Mouse (Mus musculus) liver, embryonic 13.5 days (tissue): ENCODE data around the gene Fyn. TPM values are rescaled to one million over a fixed set of nuclear protein-coding genes. Genes with fewer than 3 reads are reported as not detected.

Experiments
- ATAC-seq: fragments of 200-750 bp; cut with Nextera tagmentation; 2 replicates; pipeline ENCODE4 v1.8.0; 2017; ENCODE audit warnings: low read depth, mild to moderate bottlenecking, moderate number of reproducible peaks, moderate library complexity
- DNase-seq: peaks from one replicate; pipeline ENCODE4 v3.0.0; 2022
- H3K27ac ChIP-seq: fragments of 300-500 bp; sonication (generic); 2 replicates; pipeline ENCODE4 v1.5.1; 2015; ENCODE audit warnings: moderate library complexity, mild to moderate bottlenecking, inconsistent platforms
- H3K27me3 ChIP-seq: fragments of 300-500 bp; sonication (generic); 2 replicates; pipeline ENCODE4 v1.6.1; 2015; ENCODE audit warnings: mild to moderate bottlenecking, inconsistent platforms
- H3K36me3 ChIP-seq: fragments of 300-500 bp; sonication (generic); 2 replicates; pipeline ENCODE4 v1.6.1; 2015; ENCODE audit warnings: mild to moderate bottlenecking, inconsistent platforms
- H3K4me1 ChIP-seq: fragments of 300-500 bp; sonication (generic); replicated peaks from 2 replicates; pipeline ENCODE4 v1.6.1; 2015; ENCODE audit warnings: inconsistent platforms
- H3K4me2 ChIP-seq: fragments of 300-500 bp; sonication (generic); 2 replicates; pipeline ENCODE4 v1.6.1; 2015; ENCODE audit warnings: inconsistent platforms, mild to moderate bottlenecking, moderate library complexity
- H3K4me3 ChIP-seq: fragments of 300-500 bp; sonication (generic); replicated peaks from 2 replicates; pipeline ENCODE4 v1.5.1; 2015; ENCODE audit warnings: mild to moderate bottlenecking, inconsistent platforms
- H3K9ac ChIP-seq: fragments of 300-500 bp; sonication (generic); 2 replicates; pipeline ENCODE4 v1.6.1; 2015; ENCODE audit warnings: mild to moderate bottlenecking, inconsistent platforms
- H3K9me3 ChIP-seq: fragments of 300-500 bp; sonication (generic); replicated peaks from 2 replicates; pipeline ENCODE4 v1.6.1; 2016; ENCODE audit warnings: inconsistent platforms
- WGBS: fragments of 180-500 bp; shearing (Covaris S2); methylation state at CpG from one replicate; pipeline ENCODE4 v1.1.7; 2015; ENCODE audit not compliant: insufficient replicate concordance; 5-methylcytosine and 5-hydroxymethylcytosine counted together
- polyA plus RNA-seq: library from polyadenylated mRNA; unstranded; fragments of >200 nt; fragmentation: Nextera tagmentation; extraction: Ambion mirVana; gene quantifications from 2 replicates; pipeline ENCODE4 v1.2.1, GENCODE M21; 2015

Fyn gene
- polyA plus RNA-seq, 1 experiment from 2014 or later: 6.5 TPM

GRCm38 (mm10) chr10:39558492-39559005, 189.9 kb downstream of the Fyn start:
- Histone ChIP-seq H3K4me2 (no peak overlapping the region), H3K4me3 (no peak overlapping the region), H3K9me3 (no peaks in the 10 kb centered on the region), H3K27ac (no peak overlapping the region), H3K36me3 (peaks cover under 1% of the 10 kb centered on the region; the same call in 1 of the 2 replicates), H3K27me3 (no peaks in the 10 kb centered on the region), H3K4me1 (peaks cover 32% of the 10 kb centered on the region), H3K9ac (no peak overlapping the region)
- DNase-seq: no peak
- no peak for ATAC-seq
- WGBS: 38% methylated on average over 5 of the region's 5 CpGs

- Histone ChIP-seq H3K27me3 (no peaks in the 10 kb centered on the region), H3K9ac (no peak overlapping the region), H3K9me3 (no peaks in the 10 kb centered on the region), H3K4me1 (peaks cover 32% of the 10 kb centered on the region), H3K36me3 (no peaks in the 10 kb centered on the region), H3K27ac (no peak overlapping the region), H3K4me2 (no peak overlapping the region), H3K4me3 (no peak overlapping the region)
- DNase-seq: no peak
- 64% methylated on average over 3 of the region's 3 CpGs for WGBS
- ATAC-seq: no peak
Measured at GRCm38 (mm10) chr10:39559321-39559720, 190.7 kb downstream of the Fyn start.

DNA sequence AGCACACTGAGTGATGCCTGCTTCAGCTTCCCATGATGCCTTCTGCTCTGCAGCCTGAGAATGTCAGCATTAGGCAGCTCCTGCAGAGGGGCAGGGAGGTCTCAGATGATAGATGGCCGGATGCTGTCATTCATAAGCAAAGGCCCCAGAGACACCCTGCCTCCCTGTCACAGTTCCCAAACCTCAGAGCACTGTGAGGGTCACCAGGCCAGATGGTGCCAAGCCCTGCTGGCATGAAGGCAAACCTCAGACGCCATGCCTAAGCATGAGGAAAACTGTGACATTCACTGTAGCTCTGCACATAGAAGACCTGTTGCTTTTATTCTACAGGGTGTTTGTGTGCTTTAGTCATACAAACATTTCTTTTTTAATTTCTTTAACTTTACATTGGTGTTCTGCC, 193.7 kb downstream of the Fyn start:
- no peaks in the 10 kb centered on the region for H3K36me3 ChIP-seq
- WGBS: 72% methylated on average over 2 of the region's 2 CpGs
- H3K4me1 ChIP-seq: peaks cover 10% of the 10 kb centered on the region
- DNase-seq (no peak), ATAC-seq (no peak)
- no peak overlapping the region for H3K4me3 ChIP-seq
- no peak overlapping the region for H3K9ac ChIP-seq
- no peak overlapping the region for H3K27ac ChIP-seq
- no peaks in the 10 kb centered on the region for H3K27me3 ChIP-seq
- no peak overlapping the region for H3K4me2 ChIP-seq
- no peaks in the 10 kb centered on the region for H3K9me3 ChIP-seq

- ATAC-seq (no peak), DNase-seq (no peak)
- no peaks in the 10 kb centered on the region for H3K9me3 ChIP-seq
- WGBS: 78% methylated on average over 24 of the region's 24 CpGs
- H3K4me3 ChIP-seq: no peak overlapping the region
- no peaks in the 10 kb centered on the region for H3K36me3 ChIP-seq
- no peak overlapping the region for H3K9ac ChIP-seq
- H3K4me2 ChIP-seq: no peak overlapping the region
- H3K27me3 ChIP-seq: no peaks in the 10 kb centered on the region
- H3K4me1 ChIP-seq: peaks cover 3% of the 10 kb centered on the region
- H3K27ac ChIP-seq: no peak overlapping the region
Measured at GRCm38 (mm10) chr10:39563552-39564223, 195.0 kb downstream of the Fyn start.

DNA sequence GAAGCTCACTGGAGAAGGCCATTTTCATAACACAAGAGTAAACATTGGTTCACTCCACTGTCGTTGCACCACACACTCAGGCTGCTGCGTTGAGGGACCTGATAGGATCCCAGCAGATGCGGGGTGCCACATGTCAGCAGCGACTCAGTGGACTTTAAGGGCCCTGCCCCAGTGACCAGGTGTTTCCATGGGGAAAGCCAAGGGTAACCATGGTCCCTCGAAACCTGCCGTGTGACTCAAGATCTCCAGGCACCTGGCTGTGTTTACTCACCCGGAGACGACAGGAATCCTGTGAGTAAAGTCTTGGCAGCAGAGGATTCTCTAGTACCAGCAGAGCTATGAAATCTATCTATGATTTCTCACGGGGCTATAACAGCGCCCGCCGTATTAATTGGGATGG, 198.2 kb downstream of the Fyn start:
- 78% methylated on average over 12 of the region's 12 CpGs for WGBS
- Histone ChIP-seq H3K27me3 (no peaks in the 10 kb centered on the region), H3K4me2 (no peak overlapping the region), H3K9ac (no peak overlapping the region), H3K4me3 (no peak overlapping the region), H3K27ac (no peak overlapping the region), H3K4me1 (0 out of 2 replicates have a peak, but pooled peaks cover 3% of the 10 kb centered on the region), H3K9me3 (no peaks in the 10 kb centered on the region), H3K36me3 (no peaks in the 10 kb centered on the region)
- no peak for DNase-seq
- no peak for ATAC-seq

DNA sequence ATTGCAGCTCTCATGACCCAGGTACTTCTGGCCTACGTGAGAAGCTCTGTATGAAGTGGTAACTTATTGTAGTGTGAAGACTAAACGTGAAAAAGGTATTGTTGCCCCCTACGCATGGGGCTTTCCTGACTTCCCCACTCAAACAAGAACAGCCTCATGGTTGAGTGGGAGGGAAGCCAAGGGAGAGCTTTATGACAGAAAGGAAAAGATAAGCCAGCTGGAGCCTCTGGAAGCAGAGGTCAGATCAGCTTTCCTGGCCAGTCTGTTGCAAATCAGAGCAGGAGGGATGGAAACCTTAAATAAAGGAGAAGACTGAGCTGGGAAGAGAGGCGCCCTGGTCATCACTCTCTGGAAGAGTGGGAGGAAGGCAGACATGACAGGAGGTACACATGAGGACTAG, 200.3 kb downstream of the Fyn start:
- DNase-seq: no peak
- WGBS: 61% methylated on average over 4 of the region's 4 CpGs
- no peaks in the 10 kb centered on the region for H3K36me3 ChIP-seq
- no peak overlapping the region for H3K4me2 ChIP-seq
- no peaks in the 10 kb centered on the region for H3K9me3 ChIP-seq
- no peak overlapping the region for H3K4me3 ChIP-seq
- H3K9ac ChIP-seq: no peak overlapping the region
- H3K27me3 ChIP-seq: no peaks in the 10 kb centered on the region
- H3K4me1 ChIP-seq: peaks cover 7% of the 10 kb centered on the region; the same call in 1 of the 2 replicates
- no peak overlapping the region for H3K27ac ChIP-seq
- ATAC-seq: no peak

- ATAC-seq (no peak), DNase-seq (no peak)
- no peak overlapping the region for H3K4me3 ChIP-seq
- H3K27ac ChIP-seq: no peak overlapping the region
- H3K9me3 ChIP-seq: no peaks in the 10 kb centered on the region
- H3K4me1 ChIP-seq: peaks cover 7% of the 10 kb centered on the region; the same call in 1 of the 2 replicates
- WGBS: 38% methylated on average over 7 of the region's 7 CpGs
- no peaks in the 10 kb centered on the region for H3K36me3 ChIP-seq
- no peak overlapping the region for H3K9ac ChIP-seq
- H3K4me2 ChIP-seq: no peak overlapping the region
- H3K27me3 ChIP-seq: no peaks in the 10 kb centered on the region
Measured at GRCm38 (mm10) chr10:39571011-39571410, 202.4 kb downstream of the Fyn start.

GRCm38 (mm10) chr10:39572050-39572671, 203.5 kb downstream of the Fyn start:
- Histone ChIP-seq H3K27me3 (no peaks in the 10 kb centered on the region), H3K27ac (no peak overlapping the region), H3K4me1 (peaks cover 7% of the 10 kb centered on the region; the same call in 1 of the 2 replicates), H3K4me3 (no peak overlapping the region), H3K36me3 (no peaks in the 10 kb centered on the region), H3K9ac (no peak overlapping the region), H3K9me3 (no peaks in the 10 kb centered on the region), H3K4me2 (no peak overlapping the region)
- no peak for ATAC-seq
- WGBS: 50% methylated on average over 9 of the region's 9 CpGs
- no peak for DNase-seq

DNA sequence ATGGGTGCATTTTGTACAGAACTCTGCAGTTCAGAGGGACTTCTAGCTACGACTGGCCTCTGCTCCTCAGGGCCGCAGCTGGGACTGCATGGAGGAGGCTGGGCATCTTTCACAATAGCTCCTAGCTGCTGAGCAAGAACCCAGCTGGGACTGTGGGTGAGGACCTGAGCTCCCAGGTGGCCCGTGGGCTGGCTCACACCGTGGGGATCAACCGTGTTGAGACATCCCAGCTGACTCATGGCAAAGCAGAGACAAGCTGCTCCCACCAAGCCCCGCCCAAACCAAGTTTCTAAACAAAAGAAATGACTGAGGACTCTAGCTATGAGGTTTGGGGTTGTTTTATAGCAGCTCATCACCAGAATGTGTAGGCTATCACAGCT, 204.0 kb downstream of the Fyn start:
- ATAC-seq (no peak), DNase-seq (no peak)
- H3K27ac ChIP-seq: no peak overlapping the region
- H3K4me3 ChIP-seq: no peak overlapping the region
- H3K4me1 ChIP-seq: peaks cover 7% of the 10 kb centered on the region; the same call in 1 of the 2 replicates
- WGBS: 38% methylated on average over 6 of the region's 6 CpGs
- H3K9ac ChIP-seq: no peak overlapping the region
- no peak overlapping the region for H3K4me2 ChIP-seq
- no peaks in the 10 kb centered on the region for H3K27me3 ChIP-seq
- H3K9me3 ChIP-seq: no peaks in the 10 kb centered on the region
- H3K36me3 ChIP-seq: no peaks in the 10 kb centered on the region

DNA sequence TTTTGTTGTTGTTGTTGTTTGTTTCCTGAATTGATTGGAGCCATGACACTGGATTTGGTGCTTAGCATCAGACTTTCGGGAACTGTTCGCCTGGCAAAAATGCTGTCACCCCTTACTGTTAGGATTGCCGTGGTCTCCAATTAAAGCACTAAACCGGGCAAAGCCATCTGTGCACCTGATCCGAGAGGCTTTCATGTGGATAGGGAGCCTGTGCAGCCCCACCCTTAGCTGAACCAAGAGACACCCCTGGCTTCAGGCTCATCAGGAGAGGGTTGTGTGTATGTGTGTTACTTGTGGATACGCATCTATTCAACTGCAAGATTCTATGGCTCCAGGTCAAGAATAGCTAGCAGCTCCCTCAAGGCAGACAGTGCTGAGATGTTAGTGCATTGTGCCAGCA, 207.8 kb downstream of the Fyn start:
- Histone ChIP-seq H3K4me1 (peaks cover 5% of the 10 kb centered on the region; the same call in 1 of the 2 replicates), H3K27me3 (no peaks in the 10 kb centered on the region), H3K9ac (no peak overlapping the region), H3K4me2 (no peak overlapping the region), H3K9me3 (no peaks in the 10 kb centered on the region), H3K4me3 (no peak overlapping the region), H3K36me3 (no peaks in the 10 kb centered on the region), H3K27ac (no peak overlapping the region)
- no peak for ATAC-seq
- 78% methylated on average over 6 of the region's 6 CpGs for WGBS
- DNase-seq: no peak

GRCm38 (mm10) chr10:39580477-39580876, 211.8 kb downstream of the Fyn start:
- H3K27me3 ChIP-seq: no peaks in the 10 kb centered on the region
- H3K9ac ChIP-seq: no peak overlapping the region
- H3K4me2 ChIP-seq: no peak overlapping the region
- no peaks in the 10 kb centered on the region for H3K4me1 ChIP-seq
- ATAC-seq (no peak), DNase-seq (no peak)
- WGBS: 70% methylated on average over 8 of the region's 8 CpGs
- no peaks in the 10 kb centered on the region for H3K36me3 ChIP-seq
- no peaks in the 10 kb centered on the region for H3K9me3 ChIP-seq
- H3K27ac ChIP-seq: no peak overlapping the region
- no peak overlapping the region for H3K4me3 ChIP-seq

DNA sequence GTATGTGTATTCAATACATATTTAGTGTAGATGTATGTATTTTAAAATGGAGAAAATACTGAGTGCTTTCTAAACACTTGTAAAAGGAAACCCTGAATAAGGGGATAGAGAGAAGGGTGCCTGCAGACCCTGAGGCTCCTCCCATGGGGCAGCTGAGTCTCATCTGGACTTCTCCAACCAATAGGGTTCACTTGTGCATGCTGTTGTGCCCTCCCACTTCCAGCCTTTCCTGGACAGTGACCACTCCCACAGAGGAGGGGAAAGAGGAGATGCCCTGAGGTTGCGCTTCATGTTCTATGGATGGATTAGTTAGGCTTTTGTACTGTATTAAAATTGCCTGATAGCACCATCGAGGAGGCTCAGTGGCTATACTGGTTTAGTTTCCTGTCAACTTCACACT, 213.7 kb downstream of the Fyn start:
- Histone ChIP-seq H3K9ac (no peak overlapping the region), H3K27me3 (no peaks in the 10 kb centered on the region), H3K9me3 (no peaks in the 10 kb centered on the region), H3K4me1 (no peaks in the 10 kb centered on the region), H3K4me3 (no peak overlapping the region), H3K4me2 (no peak overlapping the region), H3K27ac (no peak overlapping the region), H3K36me3 (no peaks in the 10 kb centered on the region)
- no peak for DNase-seq
- ATAC-seq: no peak
- WGBS: 66% methylated on average over 2 of the region's 2 CpGs
